Mouse (Mus musculus) cerebellum, adult 18-20 months (tissue): Measurements from ENCODE around the gene Fmo5.

ENCODE experiments used
- DNase-seq, 2 experiments: peaks; one replicate each; pipeline ENCODE4 v3.0.0; 2021

Fmo5 gene

GRCm38 (mm10) chr3:97628391-97629001 is at the start of gene Fmo5:
Gene Fmo5, plus strand, starts transcription at chr3:97628804.
- no peak for DNase-seq

GRCm38 (mm10) chr3:97585383-97586160 is 43.0 kb upstream of the Fmo5 start:
- DNase-seq = peak; percentile 75 to 78

GRCm38 (mm10) chr3:97587656-97588055 is 40.9 kb upstream of the Fmo5 start:
- DNase-seq = no peak

DNA sequence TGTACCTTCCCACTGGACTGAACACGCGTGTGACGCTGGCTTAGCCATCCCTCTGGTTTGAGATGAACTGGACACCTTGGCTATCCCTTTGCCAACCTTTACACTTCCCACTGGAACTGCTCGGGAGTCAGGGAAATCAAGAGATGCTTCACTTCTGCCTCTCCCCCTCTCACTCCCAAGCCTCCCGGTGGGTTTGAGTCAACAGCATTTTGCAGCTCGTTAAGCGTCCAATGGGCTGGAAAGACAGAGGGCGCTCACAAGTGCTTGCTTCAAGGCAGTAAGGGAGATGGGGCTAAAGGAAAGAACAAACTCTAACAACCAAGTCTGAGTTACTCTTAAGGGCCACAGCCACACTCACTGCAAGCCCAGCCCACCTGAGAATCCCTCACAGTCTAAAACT is 37.9 kb upstream of the Fmo5 start:
- no peak for DNase-seq

GRCm38 (mm10) chr3:97593089-97593488 is 35.5 kb upstream of the Fmo5 start:
- no peak for DNase-seq

DNA sequence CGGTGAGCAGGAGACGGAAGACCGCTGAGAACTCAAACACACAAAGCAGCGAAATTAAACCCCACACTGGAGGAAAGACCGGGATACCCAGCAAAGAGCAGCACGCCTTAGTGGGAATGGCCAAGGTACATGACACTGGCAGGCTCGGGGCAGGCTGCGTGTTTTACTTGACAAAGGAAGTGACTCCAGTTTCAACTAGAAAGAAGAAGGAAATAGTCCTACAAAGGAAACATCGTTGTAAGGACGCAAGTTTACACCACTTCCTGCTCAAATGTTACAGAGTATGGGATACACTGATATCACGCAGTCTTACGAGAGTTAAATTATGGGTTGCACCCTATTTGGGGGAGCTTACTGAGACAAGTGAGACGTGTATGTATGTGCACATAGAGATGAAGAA is 34.5 kb upstream of the Fmo5 start:
- no peak for DNase-seq

DNA sequence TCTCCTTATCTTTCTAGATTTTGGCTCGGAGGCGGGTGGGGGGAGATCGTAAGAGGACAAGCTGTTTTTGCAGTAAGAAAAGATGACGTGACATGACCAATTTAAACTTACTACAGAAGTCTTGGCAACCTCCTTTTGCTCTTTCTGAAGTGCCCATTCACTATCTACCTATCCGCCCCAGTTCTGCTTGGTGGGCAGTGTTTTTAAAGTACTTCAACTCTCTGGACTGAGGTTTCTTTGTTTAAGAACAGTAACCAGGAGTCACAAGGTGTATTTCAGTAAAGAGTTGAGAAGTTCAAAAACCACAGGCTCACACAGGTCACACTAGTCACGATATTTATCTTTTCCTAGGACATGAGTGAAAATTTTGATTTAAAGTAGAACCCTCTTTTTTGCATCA is 33.5 kb upstream of the Fmo5 start:
- no peak for DNase-seq

- DNase-seq = no peak
Observed at GRCm38 (mm10) chr3:97596796-97597195, 31.8 kb upstream of the Fmo5 start.

- no peak for DNase-seq
Observed at GRCm38 (mm10) chr3:97600050-97600832, 28.4 kb upstream of the Fmo5 start.

- DNase-seq = peak; percentile 36 to 37
Observed at GRCm38 (mm10) chr3:97609201-97609844, 19.3 kb upstream of the Fmo5 start.

DNA sequence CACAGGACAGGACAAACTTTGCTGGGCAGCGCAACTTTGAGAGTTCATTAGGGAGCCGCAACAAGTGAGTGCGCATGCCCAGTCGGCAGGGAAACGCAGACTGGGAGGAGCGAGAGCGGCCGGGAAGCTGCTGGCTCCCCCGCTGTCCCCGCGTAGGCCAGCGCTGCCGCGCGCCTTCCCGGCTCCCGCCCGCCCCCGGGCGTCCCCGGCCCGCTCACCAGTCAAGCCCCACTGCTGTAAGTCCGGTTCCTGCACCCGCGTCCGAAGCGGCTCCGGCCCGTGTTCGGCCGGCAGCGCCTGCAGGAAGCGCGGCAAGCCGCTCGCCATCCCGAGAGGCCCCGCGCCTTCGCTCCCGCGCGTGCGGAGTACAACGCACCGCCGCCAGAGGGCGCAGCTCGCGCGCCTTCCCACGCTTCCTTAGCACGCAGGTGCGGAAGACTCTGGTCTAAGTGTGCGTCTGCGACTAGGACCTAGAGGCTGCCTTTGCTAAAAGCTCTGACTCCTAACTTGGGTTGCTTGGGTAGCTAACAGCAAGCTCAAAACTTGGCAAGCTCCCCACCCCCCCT is 18.7 kb upstream of the Fmo5 start, which contains the start of gene Chd1l:
TSS of gene Chd1l (minus strand) at position 359 of the 566 bp plus-strand sequence.
- peak; percentile 88 to 97 for DNase-seq

GRCm38 (mm10) chr3:97611021-97611420 is 17.6 kb upstream of the Fmo5 start:
- no peak for DNase-seq

GRCm38 (mm10) chr3:97615154-97615553 is 13.4 kb upstream of the Fmo5 start:
- DNase-seq = no peak

DNA sequence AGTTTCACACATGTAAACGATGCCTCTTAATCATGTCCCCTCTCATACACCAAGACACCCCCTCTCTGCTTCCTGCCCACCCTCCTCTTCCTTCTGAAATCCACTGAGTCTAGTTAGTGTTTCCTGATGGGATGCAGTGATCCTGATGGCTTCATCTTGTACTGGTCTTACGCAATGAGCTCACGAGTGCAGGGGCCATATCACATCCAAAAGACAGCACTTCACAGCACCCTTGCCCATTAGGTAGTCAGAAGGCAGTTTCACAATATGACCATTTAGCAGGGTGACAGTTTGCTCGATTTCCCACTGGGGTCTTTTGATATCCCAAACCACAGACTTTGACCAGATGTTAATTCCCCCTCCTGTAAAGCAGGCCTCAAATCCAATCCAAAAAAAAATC is 12.7 kb upstream of the Fmo5 start:
- DNase-seq = no peak

GRCm38 (mm10) chr3:97617091-97617825 is 11.3 kb upstream of the Fmo5 start:
- no peak for DNase-seq

DNA sequence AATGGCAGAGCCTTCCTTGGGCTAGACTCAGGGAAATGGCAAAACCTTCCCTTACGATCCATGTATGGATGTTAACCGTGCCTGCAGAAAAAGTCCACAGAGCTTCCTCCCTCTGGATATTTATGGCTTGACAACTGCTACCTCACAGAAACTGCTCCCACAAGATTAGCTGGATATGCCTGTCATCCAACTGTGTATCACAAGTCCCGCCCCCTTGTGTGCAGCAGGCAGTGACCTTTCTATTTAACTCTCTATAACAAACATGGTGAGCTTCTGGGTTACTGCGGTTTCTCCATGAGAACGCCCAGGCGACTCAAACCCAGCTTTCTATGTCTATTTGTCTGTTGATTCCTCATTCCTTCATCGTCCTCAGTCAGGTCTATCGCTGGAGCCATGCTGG is 10.7 kb upstream of the Fmo5 start:
- no peak for DNase-seq

DNA sequence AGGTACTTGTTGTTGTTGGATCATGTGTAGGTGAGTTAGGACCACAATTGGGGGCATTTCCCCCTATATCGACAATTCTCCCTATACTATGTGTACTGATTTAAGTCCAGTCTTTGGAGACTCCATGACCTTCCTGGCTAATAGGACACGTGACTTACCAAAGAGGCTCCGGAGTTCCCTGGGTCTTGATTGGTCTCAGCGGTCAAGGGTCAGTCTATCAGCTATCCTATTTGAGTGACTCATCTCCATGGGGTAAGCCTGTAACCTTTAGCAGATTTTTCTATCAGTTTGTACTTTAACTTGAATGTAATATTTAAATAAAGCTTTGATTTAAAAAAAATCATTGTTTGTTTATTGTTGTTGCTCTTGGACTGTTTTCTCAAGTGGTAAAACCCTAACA is 7.9 kb upstream of the Fmo5 start:
- no peak for DNase-seq

GRCm38 (mm10) chr3:97624611-97625010 is 4.0 kb upstream of the Fmo5 start:
- no peak for DNase-seq

GRCm38 (mm10) chr3:97627893-97628292 is 711 bp upstream of the Fmo5 start:
- no peak for DNase-seq

GRCm38 (mm10) chr3:97629941-97630340 is 1.3 kb downstream of the Fmo5 start:
- DNase-seq = no peak

GRCm38 (mm10) chr3:97630746-97631145 is 2.1 kb downstream of the Fmo5 start:
- no peak for DNase-seq

- DNase-seq = no peak
Observed at GRCm38 (mm10) chr3:97631258-97631860, 2.8 kb downstream of the Fmo5 start.
